Mouse (Mus musculus): ENCODE measurements around the gene Prkaca.

DNA sequence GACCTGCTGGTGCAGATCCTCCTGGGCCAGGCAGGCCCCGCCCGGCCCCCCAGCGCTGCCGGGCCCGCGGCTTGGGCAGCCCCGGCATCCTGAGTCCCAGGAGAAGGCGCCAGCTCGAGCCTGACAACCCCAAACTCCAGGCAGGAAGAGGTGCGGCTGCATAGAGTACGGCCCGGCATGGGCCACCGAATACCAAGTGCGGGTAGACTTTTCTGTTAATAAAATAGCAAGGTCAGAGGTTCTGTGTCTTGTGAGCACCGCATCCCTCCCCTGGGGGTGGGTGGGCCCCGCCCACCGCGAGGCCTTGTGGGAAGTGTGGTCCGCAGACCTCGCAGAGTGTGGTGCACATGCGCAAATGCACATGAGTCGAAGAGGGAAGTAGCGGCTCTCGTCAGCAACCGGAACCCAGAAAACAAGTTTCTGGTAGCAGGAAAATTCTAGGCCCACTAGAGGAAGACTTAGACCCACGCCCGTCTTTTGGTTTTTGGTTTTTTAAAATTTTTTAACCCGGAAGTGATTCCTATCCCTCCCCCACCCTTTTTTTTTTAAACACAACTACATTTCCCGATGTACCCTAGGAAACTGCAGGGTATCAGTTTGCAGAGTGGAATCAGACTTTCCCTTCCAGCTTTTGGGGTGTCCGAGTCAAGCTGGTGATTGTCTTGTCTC is 31.9 kb downstream of the Prkaca start:
- TF ChIP-seq CTCF (IDR thresholded peaks at IDR 0.05; ENCODE audit: control insufficient read depth, insufficient read depth, insufficient replicate concordance, low read depth, low read length) (no peak), POLR2A (IDR thresholded peaks at IDR 0.05; ENCODE audit: control insufficient read depth, low read depth, low read length) (peak; percentile 55; the same call in 1 of the 2 replicates)

Measured in testis, adult 2 months (tissue).